Mouse (Mus musculus) spleen, adult 12 weeks (tissue): ENCODE data around the gene Atxn2l.
A peak's percentile ranks its signal among the peaks of the same experiment; 100 is the strongest.
"Not testable (repeated sequence)": the region's sequence is repeated elsewhere in the genome, so short reads cannot be mapped to it uniquely, and the experiment has no call there.

Source experiments
- DNase-seq: peaks from one replicate; pipeline ENCODE4 v3.0.0; 2022; ENCODE audit warnings: low spot score

Atxn2l gene

GRCm38 (mm10) chr7:126487617-126488385, 15.4 kb downstream of the Atxn2l start:
- DNase-seq: not testable (repeated sequence)

GRCm38 (mm10) chr7:126487052-126487483, 16.2 kb downstream of the Atxn2l start, which contains the start of gene Tufm:
Tufm (plus strand) TSS chr7:126487361.
- peak; percentile 73 for DNase-seq

- peak; percentile 47 for DNase-seq
Measured at GRCm38 (mm10) chr7:126482392-126482871, 20.8 kb downstream of the Atxn2l start.

GRCm38 (mm10) chr7:126481699-126482098, 21.5 kb downstream of the Atxn2l start:
- DNase-seq: no peak

GRCm38 (mm10) chr7:126474993-126475581, 28.1 kb downstream of the Atxn2l start, which contains the start of gene Sh2b1:
Sh2b1 (minus strand) TSS chr7:126475424.
- DNase-seq: peak; percentile 75

- no peak for DNase-seq
Measured at GRCm38 (mm10) chr7:126474486-126474955, 28.7 kb downstream of the Atxn2l start.

GRCm38 (mm10) chr7:126473470-126474086, 29.7 kb downstream of the Atxn2l start:
- DNase-seq: no peak

- no peak for DNase-seq
Measured at GRCm38 (mm10) chr7:126472713-126473112, 30.5 kb downstream of the Atxn2l start.

GRCm38 (mm10) chr7:126472306-126472705, 30.9 kb downstream of the Atxn2l start:
- peak; percentile 12 for DNase-seq

- no peak for DNase-seq
Measured at GRCm38 (mm10) chr7:126471853-126472252, 31.4 kb downstream of the Atxn2l start.

- DNase-seq: no peak
Measured at GRCm38 (mm10) chr7:126471361-126471760, 31.9 kb downstream of the Atxn2l start.

GRCm38 (mm10) chr7:126470077-126470476, 33.2 kb downstream of the Atxn2l start:
- DNase-seq: no peak

GRCm38 (mm10) chr7:126467834-126468627, 35.2 kb downstream of the Atxn2l start:
- DNase-seq: no peak

GRCm38 (mm10) chr7:126467271-126467670, 36.0 kb downstream of the Atxn2l start:
- DNase-seq: peak; percentile 44

- no peak for DNase-seq
Measured at GRCm38 (mm10) chr7:126466707-126467106, 36.5 kb downstream of the Atxn2l start.

- DNase-seq: no peak
Measured at GRCm38 (mm10) chr7:126466116-126466515, 37.1 kb downstream of the Atxn2l start.

GRCm38 (mm10) chr7:126465246-126466030, 37.8 kb downstream of the Atxn2l start:
- no peak for DNase-seq

- DNase-seq: no peak
Measured at GRCm38 (mm10) chr7:126464836-126465235, 38.4 kb downstream of the Atxn2l start.

GRCm38 (mm10) chr7:126464121-126464520, 39.1 kb downstream of the Atxn2l start:
- DNase-seq: no peak

GRCm38 (mm10) chr7:126463547-126463946, 39.7 kb downstream of the Atxn2l start:
- DNase-seq: no peak

- DNase-seq: no peak
Measured at GRCm38 (mm10) chr7:126463004-126463403, 40.2 kb downstream of the Atxn2l start, which contains the start of gene Atp2a1. Atp2a1 (minus strand) TSS chr7:126463108.
